Mouse (Mus musculus) heart, adult 11 months (tissue): Measurements from ENCODE around the gene Gm20809.
"Not testable (repeated sequence)": the region's sequence is repeated elsewhere in the genome, so short reads cannot be mapped to it uniquely, and the experiment has no call there.

ENCODE experiments used
- DNase-seq: peaks from one replicate; pipeline ENCODE4 v3.0.0; 2022

The Gm20809 gene

GRCm38 (mm10) chrY:24454757-24455156 lies at the start of gene Gm20809:
Gm20809 (plus strand) TSS chrY:24455057.
- DNase-seq: not testable (repeated sequence)
